Mouse (Mus musculus): Measurements from ENCODE around the gene Gm20388. TPM values are rescaled to one million over a fixed set of nuclear protein-coding genes. Genes with fewer than 3 reads are reported as not detected.

The Gm20388 gene
- total RNA-seq, 2 experiments from 2014 or later: 18.6 TPM; not detected in 1

- intact Hi-C loops (cut with DNase I): no loop called here
- no peak for DNase-seq (ENCODE audit: low spot score in 2 of 2)
Measured at GRCm38 (mm10) chr8:121016621-121017020, 1106.0 kb downstream of the Gm20388 start.

DNA sequence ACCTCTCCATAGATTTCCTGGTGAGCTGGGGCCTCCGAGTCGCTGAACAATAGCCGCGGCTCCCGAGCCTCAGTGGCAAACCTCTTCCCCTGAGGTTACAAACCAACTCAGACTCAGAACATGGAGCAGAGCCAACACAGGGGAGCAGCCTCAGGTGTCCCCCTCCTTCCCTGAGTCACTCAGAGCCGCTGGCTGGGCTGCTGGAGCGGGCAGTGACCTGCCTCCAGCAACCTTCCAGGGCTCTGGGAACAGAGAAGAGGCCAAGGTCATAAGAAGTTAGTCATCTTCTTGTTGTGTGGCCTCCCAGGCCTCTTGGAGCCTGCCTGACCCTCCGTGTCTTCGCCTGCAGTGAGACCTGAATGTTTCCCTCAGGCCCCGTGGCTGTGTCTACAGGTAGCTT is 1107.6 kb downstream of the Gm20388 start:
- no peak for DNase-seq (ENCODE audit: low spot score in 2 of 2)
- intact Hi-C loops (cut with DNase I): no loop called here

DNA sequence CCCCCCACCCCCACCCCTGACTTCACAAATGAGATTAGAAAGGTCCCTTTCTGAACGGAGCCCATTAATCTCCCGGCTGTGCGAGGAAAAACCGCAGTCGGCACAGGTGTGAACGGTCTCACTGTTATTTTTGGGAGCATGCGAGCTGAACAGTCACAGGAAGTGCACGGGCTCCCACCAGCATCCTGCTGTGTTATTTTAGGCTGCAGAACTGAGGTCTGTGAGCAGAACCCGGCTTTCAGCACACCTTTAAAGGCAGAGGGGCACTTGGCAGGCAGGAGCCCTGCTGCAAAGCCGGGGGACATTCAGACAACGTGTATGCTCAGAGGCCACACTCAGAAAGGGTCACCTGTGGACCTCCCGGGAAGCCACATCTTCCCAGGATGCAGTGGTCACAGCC is 1110.8 kb downstream of the Gm20388 start:
- peak in 1 of 2 experiments; percentile 10 for DNase-seq (ENCODE audit: low spot score in 2 of 2)
- intact Hi-C loops (cut with DNase I): no loop called here

GRCm38 (mm10) chr8:121023003-121023402 is 1112.4 kb downstream of the Gm20388 start:
- no peak for DNase-seq (ENCODE audit: low spot score in 2 of 2)
- intact Hi-C loops (cut with DNase I): no loop called here

GRCm38 (mm10) chr8:121023736-121024135 is 1113.1 kb downstream of the Gm20388 start:
- intact Hi-C loops (cut with DNase I): no loop called here
- DNase-seq (ENCODE audit: low spot score in 2 of 2): no peak

DNA sequence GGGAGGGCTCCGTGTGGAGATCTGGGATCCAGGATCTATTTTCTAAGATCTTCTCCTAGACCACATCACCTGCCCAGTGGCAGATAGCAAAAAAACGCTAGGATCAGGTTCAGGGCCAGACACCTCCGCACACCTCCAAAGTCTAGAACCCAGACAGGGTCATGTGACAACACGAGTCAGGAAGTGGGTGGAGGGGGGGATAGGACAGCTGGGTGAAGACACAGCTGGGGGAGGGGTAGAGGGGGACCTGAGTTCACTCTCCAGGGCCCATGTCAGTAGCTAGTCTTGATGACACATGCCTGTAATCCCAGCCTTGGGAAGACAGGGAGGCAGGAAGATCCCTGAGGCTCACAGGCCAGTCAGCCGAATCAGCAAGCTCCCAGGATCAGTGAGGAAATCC is 1114.8 kb downstream of the Gm20388 start:
- intact Hi-C loops (cut with DNase I): no loop called here

DNA sequence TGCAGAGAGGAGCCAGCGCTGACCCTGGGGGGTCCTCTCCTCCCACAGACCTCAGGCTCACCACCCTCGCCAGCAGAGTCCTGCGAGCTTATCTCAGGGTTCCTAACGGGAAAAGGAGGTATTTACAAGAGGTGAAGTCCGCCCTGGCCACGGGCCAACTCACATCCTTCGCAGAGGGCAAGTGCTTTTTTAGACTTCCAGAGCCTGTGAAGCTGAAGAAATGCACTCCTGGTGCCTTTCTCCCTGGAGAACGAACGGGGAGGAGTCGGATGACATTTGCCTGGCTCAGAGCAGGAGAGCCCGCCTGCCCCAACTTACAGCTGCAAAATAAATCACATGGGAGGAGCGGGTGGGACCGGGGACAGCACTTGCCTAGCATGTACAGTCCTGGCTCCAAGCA is 1117.1 kb downstream of the Gm20388 start:
- intact Hi-C loops (cut with DNase I): no loop called here
- no peak for DNase-seq (ENCODE audit: low spot score in 2 of 2)

More for the DNA sequence above, 1114.8 kb downstream of the Gm20388 start:
- no peak for DNase-seq (ENCODE audit: low spot score in 2 of 2)

DNA sequence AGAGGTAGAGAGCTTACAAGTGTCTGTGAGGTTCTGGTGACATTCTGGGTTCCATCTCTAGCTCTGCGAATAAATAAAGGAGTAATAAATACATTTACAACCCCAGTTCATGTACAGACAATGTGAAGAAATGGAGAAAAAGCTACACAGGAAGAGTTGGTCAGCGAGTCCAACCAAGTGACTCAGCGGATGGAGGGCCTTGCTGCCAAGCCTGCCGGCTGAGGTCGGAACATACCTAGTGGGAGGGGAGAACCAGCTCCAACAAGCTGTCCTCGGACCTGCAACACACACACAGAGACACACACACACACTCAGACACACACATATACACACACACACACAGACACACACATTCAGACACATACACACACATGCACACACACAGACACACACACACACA is 1118.4 kb downstream of the Gm20388 start:
- intact Hi-C loops (cut with DNase I): no loop called here

GRCm38 (mm10) chr8:121030496-121031040 is 1119.9 kb downstream of the Gm20388 start:
- DNase-seq (ENCODE audit: low spot score in 2 of 2): peak; percentile 12 to 49
- intact Hi-C loops (cut with DNase I): no loop called here

More for the DNA sequence above, 1118.4 kb downstream of the Gm20388 start:
- no peak for DNase-seq (ENCODE audit: low spot score in 2 of 2)

- no peak for DNase-seq (ENCODE audit: low spot score in 2 of 2)
- intact Hi-C loops (cut with DNase I): no loop called here
Measured at GRCm38 (mm10) chr8:121033299-121034013, 1122.8 kb downstream of the Gm20388 start.

- intact Hi-C loops (cut with DNase I): no loop called here
- no peak for DNase-seq (ENCODE audit: low spot score in 2 of 2)
Measured at GRCm38 (mm10) chr8:121035611-121036010, 1125.0 kb downstream of the Gm20388 start.

DNA sequence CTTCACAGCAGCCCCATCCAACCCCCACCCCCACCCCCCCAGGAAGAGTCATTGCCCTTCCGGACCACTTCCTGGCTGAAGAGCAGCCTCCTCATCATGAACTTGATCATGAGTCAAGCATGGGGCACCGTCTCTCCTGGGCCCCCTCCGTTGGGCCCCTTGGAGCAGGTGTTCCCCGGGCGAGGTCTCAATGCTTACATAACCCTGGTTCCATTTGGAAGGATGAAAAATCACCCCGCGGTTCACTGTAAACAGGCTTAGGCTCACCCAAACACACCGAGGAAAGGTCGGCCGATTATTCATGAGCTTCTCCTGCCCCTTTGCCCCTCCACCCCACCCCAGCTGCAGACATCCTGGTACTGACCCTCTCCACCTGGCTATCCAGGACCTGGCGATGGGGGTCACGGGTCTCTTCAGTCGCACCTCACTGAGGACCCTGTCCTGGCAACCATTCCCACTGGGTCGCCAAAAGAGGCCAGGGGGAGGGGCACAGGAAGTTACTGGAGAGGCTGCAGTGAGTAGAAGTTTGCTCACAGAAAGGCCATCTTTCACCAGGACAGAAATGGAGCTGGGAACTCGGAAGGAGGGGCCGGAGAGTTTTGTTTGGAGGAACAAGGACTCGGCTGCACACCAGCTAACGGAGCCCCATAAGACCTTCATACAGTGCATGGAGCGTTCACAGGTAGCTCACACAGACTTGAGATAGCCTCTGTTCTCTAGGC is 1133.2 kb downstream of the Gm20388 start:
- DNase-seq (ENCODE audit: low spot score in 2 of 2): no peak
- intact Hi-C loops (cut with DNase I): no loop called here

- intact Hi-C loops (cut with DNase I): no loop called here
- no peak for DNase-seq (ENCODE audit: low spot score in 2 of 2)
Measured at GRCm38 (mm10) chr8:121047441-121047840, 1136.8 kb downstream of the Gm20388 start.

DNA sequence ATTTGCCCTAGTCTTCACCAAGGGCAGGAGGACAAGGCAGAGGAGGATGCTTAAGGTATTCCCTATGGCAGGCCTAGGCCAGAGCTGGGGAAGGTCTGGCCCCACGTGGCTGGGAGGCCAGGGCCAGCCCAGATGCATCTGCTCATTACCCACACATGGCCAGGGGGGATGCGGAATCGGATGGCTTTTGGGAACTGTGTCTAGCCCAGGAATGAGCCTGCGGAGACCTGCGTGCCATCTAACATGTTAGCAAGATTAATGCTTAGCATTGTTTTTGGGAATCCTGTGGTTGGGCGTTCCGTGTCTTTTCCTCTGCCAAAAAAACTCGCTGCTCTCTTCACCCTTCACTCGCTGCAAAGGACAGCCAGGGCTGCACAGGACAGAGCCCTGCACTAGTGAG is 1147.4 kb downstream of the Gm20388 start:
- no peak for DNase-seq (ENCODE audit: low spot score in 2 of 2)
- intact Hi-C loops (cut with DNase I): no loop called here

- intact Hi-C loops (cut with DNase I): no loop called here
- DNase-seq (ENCODE audit: low spot score in 2 of 2): peak; percentile 57 to 69
Measured at GRCm38 (mm10) chr8:121059098-121059497, 1148.5 kb downstream of the Gm20388 start.

DNA sequence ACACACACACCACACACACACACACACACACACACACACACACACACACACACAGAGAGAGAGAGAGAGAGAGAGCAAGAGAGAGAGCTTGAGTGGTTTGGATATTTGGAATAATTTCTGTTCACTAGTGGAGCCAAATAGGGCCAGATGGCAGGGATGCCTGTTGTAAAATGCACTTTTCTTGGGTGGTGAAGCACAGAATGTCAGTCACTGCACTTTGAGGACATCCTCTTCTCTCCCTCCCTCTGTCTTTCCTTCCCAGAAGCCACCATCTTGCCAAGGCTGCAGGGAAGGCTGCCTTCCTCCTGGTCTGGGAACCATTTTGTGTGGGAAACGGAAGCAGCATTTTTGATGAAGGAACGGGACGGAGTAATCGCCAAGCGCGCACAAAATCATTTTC is 1151.9 kb downstream of the Gm20388 start:
- intact Hi-C loops (cut with DNase I): no loop called here
- DNase-seq (ENCODE audit: low spot score in 2 of 2): no peak

- intact Hi-C loops (cut with DNase I): no loop called here
- DNase-seq (ENCODE audit: low spot score in 2 of 2): no peak
Measured at GRCm38 (mm10) chr8:121063649-121064048, 1153.0 kb downstream of the Gm20388 start.

DNA sequence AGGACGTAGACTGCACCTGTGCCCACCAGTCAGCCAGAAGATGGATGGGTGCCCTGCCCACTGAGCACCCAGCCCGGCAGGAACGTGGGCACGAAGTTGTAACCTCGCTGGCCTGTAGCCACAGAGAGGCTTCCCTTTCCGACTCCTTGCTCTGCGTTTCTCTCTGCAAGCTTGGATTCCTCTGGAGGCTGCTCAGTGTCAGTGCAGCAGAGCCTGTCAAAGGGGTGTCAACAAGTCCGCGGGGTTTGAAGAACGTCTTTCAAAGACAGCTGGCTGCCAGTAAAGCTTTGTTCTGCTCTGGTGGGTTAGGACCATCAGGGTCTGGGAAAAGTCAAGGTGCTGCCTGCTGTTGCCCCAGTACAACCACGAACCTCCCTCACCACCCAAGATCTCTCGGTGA is 1160.8 kb downstream of the Gm20388 start:
- intact Hi-C loops (cut with DNase I): loop anchor here (5.0 kb wide), 2 partner anchors 99 to 184 kb away; no protein-coding TSS in a partner anchor
- no peak for DNase-seq (ENCODE audit: low spot score in 2 of 2)

- intact Hi-C loops (cut with DNase I): loop anchor here (5.0 kb wide), 2 partner anchors 100 to 185 kb away; no protein-coding TSS in a partner anchor
- DNase-seq (ENCODE audit: low spot score in 2 of 2): no peak
Measured at GRCm38 (mm10) chr8:121072406-121073130, 1161.9 kb downstream of the Gm20388 start.
